Mouse (Mus musculus) splenic B cell, adult 2 months (primary cell): ENCODE measurements at regions not wholly inside any gene's neighbourhood (a gene's known extent, or its start where the extent isn't known, plus 50 kb on each side); places are given as distances from the start of the nearest gene placed in this dataset.

Experiments
- DNase-seq: peaks from one replicate; pipeline ENCODE4 v3.0.0-alpha.2; 2011; ENCODE audit warnings: low read depth, low spot score
- H3K27me3 ChIP-seq: 2 replicates; pipeline ENCODE4 v1.6.1; 2012; ENCODE audit warnings: mild to moderate bottlenecking, low read length, moderate library complexity, mixed read lengths; ENCODE audit not compliant: control insufficient read depth, poor library complexity, insufficient read depth, severe bottlenecking
- H3K36me3 ChIP-seq: 2 replicates; pipeline ENCODE4 v1.6.1; 2012; ENCODE audit warnings: mild to moderate bottlenecking, low read length, moderate library complexity, mixed read lengths; ENCODE audit not compliant: control insufficient read depth, poor library complexity, insufficient read depth, severe bottlenecking

- H3K27me3 ChIP-seq = no peaks in the 10 kb centered on the region
- H3K36me3 ChIP-seq = no peaks in the 10 kb centered on the region
- DNase-seq = no peak
These were observed 218.3 kb downstream of the Myo1b start for GRCm38 (mm10) chr1:51697265-51698192.

DNA sequence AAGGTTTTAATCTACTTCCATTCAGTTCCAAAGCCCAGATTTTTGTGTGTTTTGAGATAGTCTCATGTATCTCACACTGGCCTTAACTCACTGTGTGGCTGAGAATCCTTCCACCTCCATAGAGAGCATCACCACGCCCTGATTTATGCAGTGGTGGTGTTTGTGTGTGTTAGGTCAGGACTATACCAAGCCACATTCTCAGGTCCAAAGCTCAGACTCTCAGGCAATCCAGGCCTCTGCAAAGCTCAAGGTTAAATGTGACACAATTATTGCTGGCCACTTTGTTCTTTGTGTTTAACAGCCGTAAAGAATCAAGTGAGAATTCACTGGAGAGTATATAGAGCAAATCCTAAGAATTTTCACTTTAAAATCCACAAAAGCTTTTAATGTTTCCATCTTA lies 218.2 kb upstream of the Nabp1 start:
- no peaks in the 10 kb centered on the region for H3K36me3 ChIP-seq
- H3K27me3 ChIP-seq = no peaks in the 10 kb centered on the region
- DNase-seq = no peak

DNA sequence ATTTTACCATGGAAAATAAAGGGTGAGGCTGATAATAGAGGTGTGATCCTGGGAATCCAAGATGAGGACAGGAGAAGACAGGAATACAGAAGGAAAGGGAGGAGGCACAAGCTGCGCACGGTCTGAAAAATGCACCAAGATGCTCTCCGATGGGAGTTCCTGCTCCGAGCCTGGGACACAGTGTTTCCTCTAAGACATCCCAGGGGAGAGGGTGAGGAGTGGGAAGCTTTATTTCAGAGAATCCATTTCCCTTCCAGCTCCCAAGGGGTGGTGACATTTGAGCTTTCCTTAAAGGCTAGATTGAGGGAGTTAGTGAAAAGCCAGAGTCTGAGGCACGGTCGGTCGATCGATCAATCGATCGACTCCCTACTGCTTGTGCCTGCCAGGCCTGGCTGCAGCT lies 212.7 kb upstream of the Nabp1 start:
- DNase-seq = no peak
- Histone ChIP-seq H3K36me3 (no peaks in the 10 kb centered on the region), H3K27me3 (no peaks in the 10 kb centered on the region)

DNA sequence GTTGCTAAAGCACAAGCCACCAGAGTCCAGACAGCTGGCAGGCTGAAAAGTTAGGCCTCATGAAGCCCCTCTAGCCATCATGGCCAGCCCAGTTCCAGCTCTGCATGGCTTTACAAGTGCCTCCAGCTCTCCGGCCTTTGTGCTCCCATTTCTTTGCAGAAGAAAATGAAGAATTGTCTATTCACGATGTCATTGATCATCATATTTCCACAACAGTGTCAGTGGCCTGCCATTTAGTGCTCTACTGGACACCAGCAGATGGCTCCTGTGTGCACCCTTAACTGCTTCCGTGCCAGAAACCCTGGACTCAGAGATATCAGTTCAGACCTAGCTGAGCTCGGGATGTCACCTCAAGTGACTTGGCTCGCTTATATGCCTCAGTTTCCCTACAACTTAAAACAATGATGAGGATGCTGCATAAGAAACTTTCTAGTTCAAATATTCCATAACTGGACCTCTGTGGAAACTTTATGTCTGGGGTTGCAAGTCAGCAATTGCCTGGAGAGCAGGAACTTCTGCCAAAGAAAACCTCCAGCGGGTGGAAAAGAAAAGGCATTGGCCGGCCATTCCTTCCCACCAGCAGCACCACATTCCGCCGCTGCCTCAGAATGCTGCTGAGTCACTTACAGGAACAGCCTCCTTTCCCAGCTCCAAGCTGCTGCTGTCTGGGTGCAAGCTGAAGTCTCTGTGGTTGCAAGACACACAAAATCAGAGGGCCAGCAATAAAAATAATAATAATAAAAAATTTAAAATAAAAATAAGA lies 211.4 kb upstream of the Nabp1 start:
- H3K27me3 ChIP-seq = no peaks in the 10 kb centered on the region
- no peaks in the 10 kb centered on the region for H3K36me3 ChIP-seq
- DNase-seq = no peak

GRCm38 (mm10) chr1:51688946-51689345 lies 210.7 kb upstream of the Nabp1 start:
- DNase-seq = no peak
- Histone ChIP-seq H3K27me3 (no peaks in the 10 kb centered on the region), H3K36me3 (no peaks in the 10 kb centered on the region)

DNA sequence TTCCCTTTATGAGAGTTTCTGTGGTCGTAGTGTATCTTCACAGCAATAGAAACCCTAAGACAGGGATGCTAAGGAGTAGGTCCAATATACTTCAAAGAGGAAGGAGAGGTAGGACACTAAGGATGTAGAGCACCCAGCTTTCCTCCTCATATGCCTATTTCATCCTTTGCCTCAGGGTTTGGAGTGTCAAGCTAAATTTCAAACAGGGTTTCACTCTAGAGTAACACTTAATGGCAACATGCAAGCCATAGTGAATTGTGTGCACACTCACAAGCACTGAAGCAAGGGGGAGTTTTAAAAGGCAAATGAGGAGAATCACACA lies 210.0 kb upstream of the Nabp1 start:
- no peaks in the 10 kb centered on the region for H3K36me3 ChIP-seq
- no peak for DNase-seq
- no peaks in the 10 kb centered on the region for H3K27me3 ChIP-seq

GRCm38 (mm10) chr1:51687484-51688223 lies 209.4 kb upstream of the Nabp1 start:
- no peaks in the 10 kb centered on the region for H3K27me3 ChIP-seq
- no peak for DNase-seq
- no peaks in the 10 kb centered on the region for H3K36me3 ChIP-seq

DNA sequence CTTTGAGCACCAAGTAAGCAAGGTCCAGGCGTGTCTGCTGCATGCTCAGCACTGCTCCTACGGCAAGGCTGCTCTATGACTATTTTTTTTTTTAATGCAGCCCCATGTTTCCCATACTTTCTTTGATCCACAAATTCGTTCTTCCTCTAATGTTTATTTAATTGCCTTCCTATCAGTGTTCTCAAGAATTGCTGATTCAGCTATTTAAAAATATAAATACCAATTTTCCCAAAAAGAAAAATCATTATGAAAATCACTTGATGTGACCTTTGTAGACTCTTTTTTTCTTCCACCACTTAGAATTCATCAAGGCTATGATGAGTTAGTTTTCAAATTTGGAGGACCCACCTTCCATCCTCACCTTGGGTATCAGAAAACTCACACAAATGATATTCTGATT lies 208.5 kb upstream of the Nabp1 start:
- DNase-seq = no peak
- Histone ChIP-seq H3K27me3 (no peaks in the 10 kb centered on the region), H3K36me3 (no peaks in the 10 kb centered on the region)

GRCm38 (mm10) chr1:51682273-51682672 lies 204.0 kb upstream of the Nabp1 start:
- no peaks in the 10 kb centered on the region for H3K27me3 ChIP-seq
- no peaks in the 10 kb centered on the region for H3K36me3 ChIP-seq
- no peak for DNase-seq

- no peaks in the 10 kb centered on the region for H3K27me3 ChIP-seq
- H3K36me3 ChIP-seq = no peaks in the 10 kb centered on the region
- no peak for DNase-seq
These were observed 203.6 kb upstream of the Nabp1 start for GRCm38 (mm10) chr1:51681872-51682271.

GRCm38 (mm10) chr1:51680725-51681124 lies 202.5 kb upstream of the Nabp1 start:
- no peak for DNase-seq

GRCm38 (mm10) chr1:51678290-51678928 lies 200.2 kb upstream of the Nabp1 start:
- H3K36me3 ChIP-seq = no peaks in the 10 kb centered on the region
- H3K27me3 ChIP-seq = no peaks in the 10 kb centered on the region
- DNase-seq = no peak

More at GRCm38 (mm10) chr1:51680725-51681124, 202.5 kb upstream of the Nabp1 start:
- no peaks in the 10 kb centered on the region for H3K27me3 ChIP-seq
- no peaks in the 10 kb centered on the region for H3K36me3 ChIP-seq

DNA sequence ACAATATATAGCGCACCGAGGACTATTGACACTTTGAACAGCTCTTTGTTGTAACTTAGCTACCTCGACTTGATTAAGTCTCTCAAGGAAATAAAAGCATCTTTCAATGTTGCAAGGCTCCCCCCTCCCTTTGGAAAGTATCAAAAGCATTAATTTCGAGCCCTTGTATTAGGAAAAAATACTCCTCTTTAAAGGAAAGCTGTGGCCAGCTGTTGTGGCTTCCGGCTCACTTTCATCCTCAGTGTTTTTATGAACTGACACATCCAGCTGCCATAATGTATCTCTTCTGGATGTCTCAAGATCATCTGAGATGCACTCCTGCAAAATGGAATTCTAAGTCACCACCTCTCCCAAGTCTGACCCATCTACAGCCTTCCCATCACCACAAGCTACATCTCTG lies 199.6 kb upstream of the Nabp1 start:
- Histone ChIP-seq H3K27me3 (no peaks in the 10 kb centered on the region), H3K36me3 (no peaks in the 10 kb centered on the region)
- DNase-seq = no peak

DNA sequence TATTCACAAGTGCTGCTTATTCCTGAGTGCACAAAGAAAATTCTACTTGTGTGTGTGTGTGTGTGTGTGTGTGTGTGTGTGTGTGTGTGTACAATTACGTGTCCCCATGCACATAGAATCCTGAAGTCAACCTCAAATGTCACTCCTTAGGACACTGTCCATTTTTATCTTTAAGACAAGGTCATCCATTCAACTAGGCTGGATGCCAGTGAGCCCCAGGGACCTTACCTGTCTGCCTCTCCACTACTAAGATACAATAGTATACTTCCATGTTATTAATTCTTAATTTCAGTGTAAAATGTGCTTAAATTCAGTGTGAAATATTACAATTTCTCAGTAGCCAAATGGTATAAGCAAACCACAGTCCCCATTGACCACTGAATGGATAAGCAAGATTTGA lies 193.5 kb upstream of the Nabp1 start:
- DNase-seq = no peak
- H3K27me3 ChIP-seq = no peaks in the 10 kb centered on the region
- no peaks in the 10 kb centered on the region for H3K36me3 ChIP-seq
